Mouse (Mus musculus) neutrophil, adult 5-6 weeks (primary cell): ENCODE data around the gene Cdyl2. TPM values are rescaled to one million over a fixed set of nuclear protein-coding genes. Genes with fewer than 3 reads are reported as not detected.
A peak's percentile ranks its signal among the peaks of the same experiment; 100 is the strongest.

Experiments
- ATAC-seq: fragments of 151-379, 151-347 bp; 2 replicates; pipeline ENCODE4 v1.8.0; 2017; ENCODE audit warnings: mild to moderate bottlenecking, moderate TSS enrichment; ENCODE audit not compliant: insufficient number of reproducible peaks, poor library complexity, low FRiP score, severe bottlenecking; ENCODE audit errors: extremely low read depth
- total RNA-seq: library from RNA; stranded (forward); fragments of 200-1000 nt; gene quantifications from 2 replicates; pipeline ENCODE4 v1.2.3, GENCODE M21; 2017

The Cdyl2 gene
- total RNA-seq, 1 experiment from 2014 or later: 9.0 TPM

- ATAC-seq: peak; percentile 70
Measured at GRCm38 (mm10) chr8:116587616-116588468, 144.9 kb downstream of the Cdyl2 start.

- ATAC-seq: peak; percentile 17; the same call in 1 of the 2 replicates
Measured at GRCm38 (mm10) chr8:116581318-116582019, 151.3 kb downstream of the Cdyl2 start.

- ATAC-seq: no peak
Measured at GRCm38 (mm10) chr8:116576732-116577131, 156.1 kb downstream of the Cdyl2 start.

GRCm38 (mm10) chr8:116573085-116573484 lies 159.7 kb downstream of the Cdyl2 start:
- no peak for ATAC-seq

- no peak for ATAC-seq
Measured at GRCm38 (mm10) chr8:116552778-116553177, 180.0 kb downstream of the Cdyl2 start.

GRCm38 (mm10) chr8:116552255-116552654 lies 180.5 kb downstream of the Cdyl2 start:
- no peak for ATAC-seq

- no peak for ATAC-seq
Measured at GRCm38 (mm10) chr8:116543366-116543765, 189.4 kb downstream of the Cdyl2 start.

- ATAC-seq: no peak
Measured at GRCm38 (mm10) chr8:116542842-116543241, 189.9 kb downstream of the Cdyl2 start.

GRCm38 (mm10) chr8:116540136-116540535 lies 192.7 kb downstream of the Cdyl2 start:
- no peak for ATAC-seq

- ATAC-seq: no peak
Measured at GRCm38 (mm10) chr8:116538763-116539162, 194.0 kb downstream of the Cdyl2 start.

- ATAC-seq: no peak
Measured at GRCm38 (mm10) chr8:116536786-116537185, 196.0 kb downstream of the Cdyl2 start.

- no peak for ATAC-seq
Measured at GRCm38 (mm10) chr8:116533081-116533480, 199.7 kb downstream of the Cdyl2 start.

GRCm38 (mm10) chr8:116528736-116529135 lies 204.1 kb downstream of the Cdyl2 start:
- no peak for ATAC-seq

GRCm38 (mm10) chr8:116524915-116525314 lies 207.9 kb downstream of the Cdyl2 start:
- no peak for ATAC-seq

Other genes with a start within 250 kb of the Cdyl2 start
- gene Dynlrb2, start 228.0 kb downstream of the Cdyl2 start, total RNA-seq: 1.0 TPM in 1 of 2 replicates, not detected in the other
- gene Cmc2, start 188.5 kb upstream of the Cdyl2 start, total RNA-seq: 2.8 and 4.3 TPM in 2 replicates
- 2.0 and 2.8 TPM in 2 replicates for gene Cenpn, start 188.7 kb upstream of the Cdyl2 start, total RNA-seq
- 10.4 and 12.1 TPM in 2 replicates for gene Atmin, start 210.4 kb upstream of the Cdyl2 start, total RNA-seq
- gene 1700030J22Rik, start 246.0 kb upstream of the Cdyl2 start, total RNA-seq: 1.7 TPM in 1 of 2 replicates, not detected in the other